Mouse (Mus musculus) limb, embryonic 15.5 days (tissue): ENCODE measurements around the gene Ldha. TPM values are rescaled to one million over a fixed set of nuclear protein-coding genes. Genes with fewer than 3 reads are reported as not detected.

ENCODE experiments used
- polyA plus RNA-seq: library from polyadenylated mRNA; unstranded; fragments of >200 nt; fragmentation: Nextera tagmentation; extraction: Ambion mirVana; gene quantifications from 2 replicates; pipeline ENCODE4 v1.2.1, GENCODE M21; 2015

The Ldha gene
- polyA plus RNA-seq, 1 experiment from 2014 or later: 1,928 TPM

Other genes starting within 250 kb of the Ldha start
- gene Sergef, start 201.7 kb upstream of the Ldha start, polyA plus RNA-seq: 15.5 and 16.5 TPM in 2 replicates
- gene Tph1, start 168.9 kb upstream of the Ldha start, polyA plus RNA-seq: 2.5 and 3.0 TPM in 2 replicates
- 27.3 and 28.9 TPM in 2 replicates for gene Saal1, start 130.8 kb upstream of the Ldha start, polyA plus RNA-seq
- gene Saa3, start 125.8 kb upstream of the Ldha start, polyA plus RNA-seq: 0.50 and 0.67 TPM in 2 replicates
- not detected in 2 replicates for gene Saa4, start 108.9 kb upstream of the Ldha start, polyA plus RNA-seq
- 1.2 and 1.9 TPM in 2 replicates for gene Saa1, start 98.5 kb upstream of the Ldha start, polyA plus RNA-seq
- 0.41 and 0.78 TPM in 2 replicates for gene Saa2, start 89.7 kb upstream of the Ldha start, polyA plus RNA-seq
- gene Hps5, start 45.4 kb upstream of the Ldha start, polyA plus RNA-seq: 20.8 and 23.2 TPM in 2 replicates
- 49.8 and 52.4 TPM in 2 replicates for gene Gtf2h1, start 45.4 kb upstream of the Ldha start, polyA plus RNA-seq
- gene Ldhc, start 19.7 kb downstream of the Ldha start, polyA plus RNA-seq: 0.26 TPM in 1 of 2 replicates, not detected in the other
- gene Tsg101, start 78.5 kb downstream of the Ldha start, polyA plus RNA-seq: 161 and 169 TPM in 2 replicates
- 11.1 and 11.2 TPM in 2 replicates for gene Uevld, start 117.1 kb downstream of the Ldha start, polyA plus RNA-seq
- gene Gm9999, start 142.1 kb downstream of the Ldha start, polyA plus RNA-seq: not detected in 2 replicates
- gene Spty2d1, start 166.9 kb downstream of the Ldha start, polyA plus RNA-seq: 23.3 and 23.9 TPM in 2 replicates
- 25.5 and 27.2 TPM in 2 replicates for gene Tmem86a, start 209.1 kb downstream of the Ldha start, polyA plus RNA-seq